Mouse (Mus musculus) heart, adult 8-10 months (tissue): Measurements from ENCODE around the gene Gng7. TPM values are rescaled to one million over a fixed set of nuclear protein-coding genes. Genes with fewer than 3 reads are reported as not detected.
A peak's percentile ranks its signal among the peaks of the same experiment; 100 is the strongest.

Source experiments
- DNase-seq: peaks from one replicate; pipeline ENCODE4 v3.0.0; 2022; ENCODE audit warnings: low spot score
- total RNA-seq, 4 experiments: library from RNA; stranded (reverse); gene quantifications; 2 replicates each; pipeline ENCODE4 v1.2.4; 2022

The Gng7 gene
- total RNA-seq, 4 experiments from 2014 or later = 1.0 to 1.7 (median 1.5) TPM

DNA sequence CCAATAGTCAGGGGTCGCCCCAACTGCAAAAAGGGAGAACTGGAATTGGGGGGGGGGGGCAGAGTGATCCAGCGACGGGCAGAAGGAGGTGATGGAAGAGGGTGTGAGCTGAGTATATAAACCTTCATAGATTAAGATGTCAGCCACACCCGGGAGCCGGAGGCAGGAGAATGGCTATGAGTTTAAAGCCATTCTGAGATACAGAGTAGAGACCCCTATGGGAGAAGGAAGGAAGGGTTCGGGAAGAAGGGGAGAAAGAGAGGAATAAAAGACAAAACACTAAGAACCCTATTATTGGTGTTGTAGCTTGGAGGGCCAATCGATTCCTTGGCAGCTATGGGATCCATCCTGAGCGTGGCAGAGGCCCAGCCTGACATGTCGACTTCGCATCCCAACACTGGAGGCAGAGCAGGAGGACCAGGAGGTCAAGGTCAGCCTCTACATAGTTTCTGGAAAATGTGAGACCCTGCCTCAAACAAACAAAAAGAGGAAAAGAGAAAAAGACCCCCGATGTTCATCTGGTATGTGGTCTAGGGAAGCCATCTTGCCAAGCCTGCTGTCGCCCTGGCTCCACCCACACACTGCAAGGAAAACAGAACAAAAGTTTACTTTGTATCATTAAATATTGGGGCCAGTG lies 11.0 kb upstream of the Gng7 start, which contains the start of gene Diras1:
Gene Diras1 (minus strand): TSS at position 24 of the 637 bp plus-strand sequence.
- DNase-seq = no peak

- no peak for DNase-seq
These were observed 10.4 kb upstream of the Gng7 start for GRCm38 (mm10) chr10:81025047-81025621.

DNA sequence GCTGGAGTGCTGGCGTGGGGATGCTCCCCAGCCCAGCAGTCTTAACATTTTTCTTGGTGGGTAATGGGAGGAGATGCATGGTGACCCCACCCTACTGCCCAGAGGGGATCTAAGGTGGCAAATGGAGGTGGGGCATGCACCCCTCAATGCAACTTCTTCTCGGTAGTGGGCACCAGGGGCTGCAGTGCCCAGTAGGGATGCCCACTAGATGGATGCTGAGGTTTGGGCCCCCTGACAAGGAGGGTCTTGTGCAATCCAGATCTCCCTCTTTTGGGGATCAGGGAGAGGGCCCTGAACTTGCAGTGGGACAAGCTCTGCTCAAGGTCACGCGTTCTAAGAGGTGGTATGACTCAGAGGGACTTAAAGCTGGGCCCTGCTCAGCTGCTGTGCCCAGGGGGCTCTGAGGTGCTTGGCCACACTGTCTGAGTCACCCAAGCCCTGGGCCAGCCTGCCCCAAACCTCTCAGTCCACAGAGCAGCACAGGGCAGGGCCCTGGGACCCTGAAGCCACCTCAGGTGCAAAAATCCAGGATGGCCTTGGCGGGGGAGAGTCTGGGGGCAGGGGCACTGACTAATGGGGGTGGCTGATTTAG lies 9.7 kb upstream of the Gng7 start:
- no peak for DNase-seq

GRCm38 (mm10) chr10:81022744-81023143 lies 8.0 kb upstream of the Gng7 start:
- DNase-seq = no peak

DNA sequence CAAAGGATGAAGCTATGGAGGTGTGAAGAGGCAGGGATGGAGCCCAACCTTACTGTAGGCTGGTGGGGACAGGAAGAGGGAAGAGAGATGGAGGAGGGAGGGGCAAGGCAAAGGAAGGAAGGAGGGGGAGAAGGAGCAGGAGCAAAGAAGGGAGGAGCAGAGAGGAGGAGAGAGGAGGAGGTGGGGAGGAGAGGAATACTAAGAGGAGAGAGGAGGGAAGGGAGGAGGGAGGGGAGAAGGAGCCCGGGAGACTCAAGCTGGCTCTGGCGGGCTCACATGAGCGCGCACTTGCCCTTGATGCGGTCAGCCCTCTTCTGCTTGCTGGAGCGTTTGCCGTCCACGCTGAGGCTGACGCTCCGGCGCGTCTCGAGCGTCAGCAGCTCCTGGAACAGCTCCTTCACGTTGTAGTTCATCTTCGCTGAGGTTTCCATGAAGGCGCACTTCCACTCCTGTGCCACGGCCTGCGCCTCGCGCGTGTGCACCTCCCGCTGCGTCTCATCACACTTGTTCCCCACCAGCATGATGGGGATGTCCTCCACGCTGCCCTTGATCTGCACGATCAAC lies 6.9 kb upstream of the Gng7 start:
- DNase-seq = no peak

DNA sequence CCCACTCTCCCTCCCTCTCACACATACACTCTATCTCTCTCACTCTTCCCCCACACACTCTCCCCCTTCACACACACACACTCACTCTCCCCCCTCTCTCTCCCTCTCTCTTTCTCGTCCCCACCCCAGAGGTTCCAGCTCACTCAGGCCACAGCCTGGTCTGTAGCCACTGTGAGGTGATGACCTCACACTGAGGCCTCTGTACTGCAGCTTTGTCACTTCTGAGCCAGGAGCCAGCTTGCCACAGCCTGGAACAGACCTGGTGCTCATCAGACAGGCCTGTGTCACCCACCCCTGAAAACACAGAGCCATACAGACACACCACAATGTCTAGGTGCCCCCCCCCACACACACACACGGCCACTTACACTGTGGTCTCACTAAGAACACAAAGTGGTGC lies 5.5 kb upstream of the Gng7 start:
- DNase-seq = no peak

- no peak for DNase-seq
These were observed 4.9 kb upstream of the Gng7 start for GRCm38 (mm10) chr10:81019687-81020086.

DNA sequence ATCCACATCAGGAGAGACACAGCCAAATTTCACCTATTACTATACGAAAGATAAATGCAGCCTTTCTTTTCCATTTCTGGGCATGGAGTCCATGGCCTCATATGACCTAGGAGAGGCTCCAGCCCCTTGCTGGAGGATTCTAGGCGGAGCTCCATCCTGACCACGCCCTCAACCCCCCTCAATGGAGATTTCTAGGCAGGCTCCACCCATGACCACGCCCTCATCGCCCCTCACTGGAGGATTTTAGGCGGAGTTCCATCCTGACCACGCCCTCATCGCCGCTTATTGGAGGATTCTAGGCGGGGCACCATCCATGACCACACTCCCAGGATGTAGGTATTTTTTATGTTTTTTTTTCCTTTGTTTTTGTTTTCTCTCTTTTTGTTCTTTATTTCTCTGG lies 3.6 kb upstream of the Gng7 start:
- DNase-seq = no peak

- no peak for DNase-seq
These were observed 1.9 kb upstream of the Gng7 start for GRCm38 (mm10) chr10:81016645-81017044.

DNA sequence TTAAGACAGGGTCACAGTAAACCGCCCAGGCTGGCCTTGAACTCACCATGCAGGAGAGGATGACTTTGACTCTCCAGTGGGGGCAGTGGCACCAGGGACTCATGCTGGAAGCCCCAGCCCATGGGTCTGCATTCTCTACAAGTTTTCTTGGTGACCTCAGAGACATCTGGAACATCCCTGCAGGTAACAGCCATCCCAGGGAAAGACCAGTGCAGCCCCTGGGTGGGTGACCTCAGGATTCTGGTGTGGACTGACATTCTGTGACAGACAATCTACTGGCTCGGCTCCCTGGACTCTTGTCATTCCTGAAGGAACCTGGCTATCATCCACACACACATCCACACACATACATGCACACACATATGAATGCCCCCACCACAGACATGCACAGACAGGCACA lies 921 bp upstream of the Gng7 start:
- DNase-seq = no peak

GRCm38 (mm10) chr10:81010851-81011250 lies 3.9 kb downstream of the Gng7 start:
- no peak for DNase-seq

- DNase-seq = no peak
These were observed 7.5 kb downstream of the Gng7 start for GRCm38 (mm10) chr10:81007240-81007639.

GRCm38 (mm10) chr10:81006005-81006677 lies 8.6 kb downstream of the Gng7 start:
- no peak for DNase-seq

GRCm38 (mm10) chr10:81001161-81001560 lies 13.6 kb downstream of the Gng7 start:
- DNase-seq = no peak

DNA sequence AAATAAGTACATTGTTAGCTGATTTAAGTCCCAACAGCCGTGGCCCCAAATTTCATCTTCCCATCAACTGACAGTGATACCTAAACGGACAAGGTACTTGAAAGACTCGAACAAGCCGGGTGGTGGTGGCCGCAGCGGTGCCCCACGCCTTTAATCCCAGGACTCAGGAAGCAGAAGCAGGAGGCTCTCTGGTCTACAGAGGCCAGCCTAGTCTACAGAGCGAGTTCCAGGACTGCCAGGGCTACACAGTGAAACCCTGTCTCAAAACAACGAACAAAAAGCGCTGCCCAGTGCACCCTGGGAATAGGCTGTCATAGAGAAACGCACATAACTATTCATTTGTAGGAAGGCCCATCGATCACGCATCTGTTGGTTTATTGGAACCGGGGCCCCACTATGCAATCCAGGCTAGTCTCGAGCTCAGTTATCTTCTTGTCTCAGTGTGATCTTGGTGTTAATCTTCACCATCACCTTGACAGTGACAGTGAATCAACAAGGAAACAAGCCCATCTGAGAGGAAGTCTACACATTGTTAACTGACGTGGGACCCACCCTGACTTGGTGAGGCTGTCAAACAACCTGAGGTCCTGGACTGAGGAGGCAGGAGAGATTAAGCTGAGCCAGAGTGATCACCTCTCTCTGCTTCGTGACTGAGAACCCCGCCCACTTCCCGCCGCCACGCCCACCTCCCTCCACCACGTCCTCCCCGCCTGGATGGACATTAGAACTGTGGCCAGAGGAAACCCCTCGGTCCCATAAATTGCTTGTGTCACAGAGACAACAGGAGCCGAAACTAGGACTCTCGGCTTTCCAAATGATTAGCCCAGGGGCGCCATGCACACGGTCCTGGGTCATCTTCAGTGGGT lies 14.3 kb downstream of the Gng7 start:
- DNase-seq = no peak

GRCm38 (mm10) chr10:80999362-81000196 lies 15.2 kb downstream of the Gng7 start:
- DNase-seq = peak; percentile 82

DNA sequence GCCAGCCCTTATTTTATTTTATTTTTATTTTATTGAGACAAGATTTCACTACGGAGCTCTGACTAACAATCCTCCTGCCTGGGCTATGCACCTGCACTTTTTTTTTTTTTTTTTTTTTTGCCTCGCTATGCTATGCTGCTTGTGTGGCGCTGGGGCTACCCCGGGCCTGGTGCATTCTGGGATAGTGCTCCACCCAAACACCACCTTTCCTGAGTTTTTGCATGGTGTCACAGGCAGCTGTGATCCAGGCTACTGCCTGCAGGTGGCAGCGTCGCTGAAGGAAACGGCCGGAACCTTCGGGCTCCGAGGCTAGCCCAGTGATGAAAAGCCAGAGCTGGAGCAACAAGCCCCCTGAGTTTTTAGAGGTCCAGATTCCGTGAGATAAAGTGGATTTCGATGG lies 16.0 kb downstream of the Gng7 start:
- DNase-seq = peak; percentile 21

- DNase-seq = no peak
These were observed 16.7 kb downstream of the Gng7 start for GRCm38 (mm10) chr10:80998021-80998420.

GRCm38 (mm10) chr10:80997332-80997731 lies 17.4 kb downstream of the Gng7 start:
- DNase-seq = no peak

DNA sequence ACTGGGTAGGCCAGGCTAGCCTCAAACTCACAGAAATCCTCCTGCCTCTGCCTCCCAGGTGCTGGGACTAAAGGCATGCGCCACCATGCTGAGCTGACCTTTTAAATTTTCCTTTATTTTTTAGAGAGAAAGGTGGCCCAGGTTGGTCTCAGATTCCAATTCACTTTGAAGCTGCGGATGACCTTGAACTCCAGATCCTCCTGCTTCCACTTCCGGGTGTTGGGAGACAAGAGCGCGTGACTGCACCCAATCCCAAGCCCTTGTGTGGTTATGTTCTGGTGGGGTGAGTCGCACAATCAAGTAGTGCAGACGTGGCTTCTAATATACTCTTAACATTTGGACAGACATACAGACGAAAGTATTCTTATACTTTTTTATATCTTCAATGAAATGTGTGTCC lies 18.2 kb downstream of the Gng7 start:
- no peak for DNase-seq
